Comparison of ENCODE assay signal across 8 mouse cellular contexts in genomic region chr13:109261642-109262220, GRCm38 (mm10).
DNase-seq lines count a peak whose midpoint lies in the region; ATAC-seq lines count a peak whose summit lies in the region.

No protein-coding gene starts in this region.

- no peaks in the 10 kb centered on the region for H3K9me3 ChIP-seq in kidney, embryonic 15.5 days (replicated peaks)
- H3K9me3 ChIP-seq in embryonic facial prominence, embryonic 13.5 days, result no peaks in the 10 kb centered on the region
- no peaks in the 10 kb centered on the region for H3K9me3 ChIP-seq in limb, embryonic 15.5 days
- no peaks in the 10 kb centered on the region for H3K9me3 ChIP-seq in neural tube, embryonic 14.5 days (ENCODE audit: control insufficient read depth, low read length)

- H3K27me3 ChIP-seq in kidney, embryonic 15.5 days, result no peaks in the 10 kb centered on the region
- H3K27me3 ChIP-seq in embryonic facial prominence, embryonic 13.5 days, result no peaks in the 10 kb centered on the region
- H3K27me3 ChIP-seq in limb, embryonic 15.5 days, result no peaks in the 10 kb centered on the region
- H3K27me3 ChIP-seq in neural tube, embryonic 14.5 days (ENCODE audit: control insufficient read depth, insufficient read depth, low read length), result no peaks in the 10 kb centered on the region

- DNase-seq in kidney, postnatal 25 days, result no peak
- no peak for DNase-seq in adrenal gland, postnatal 36 days
- DNase-seq in cerebellum, adult 9-10 months, result no peak

- peaks cover 17% of the 10 kb centered on the region for H3K4me1 ChIP-seq in kidney, embryonic 15.5 days
- H3K4me1 ChIP-seq in embryonic facial prominence, embryonic 13.5 days, result peaks cover 22% of the 10 kb centered on the region
- H3K4me1 ChIP-seq in limb, embryonic 15.5 days, result peaks cover 6% of the 10 kb centered on the region; the same call in 1 of the 2 replicates
- H3K4me1 ChIP-seq in neural tube, embryonic 14.5 days (ENCODE audit: control insufficient read depth, insufficient read depth, low read length), result 0 out of 2 replicates have a peak, but pooled peaks cover 7% of the 10 kb centered on the region

- H3K4me2 ChIP-seq in kidney, embryonic 15.5 days, result peak overlapping the region; percentile 87
- H3K4me2 ChIP-seq in embryonic facial prominence, embryonic 13.5 days, result peak overlapping the region; percentile 81
- H3K4me2 ChIP-seq in limb, embryonic 15.5 days, result no peak overlapping the region; the same call in 1 of the 2 replicates
- peak overlapping the region; percentile 92; the same call in 1 of the 2 replicates for H3K4me2 ChIP-seq in neural tube, embryonic 14.5 days (ENCODE audit: low read depth, low read length)

- ATAC-seq in kidney, embryonic 15.5 days (replicated peaks; ENCODE audit: low FRiP score), result no peak
- ATAC-seq in embryonic facial prominence, embryonic 13.5 days (ENCODE audit: insufficient number of reproducible peaks, insufficient read depth, low FRiP score, low TSS enrichment, low read depth), result no peak
- ATAC-seq in limb, embryonic 15.5 days (ENCODE audit: insufficient number of reproducible peaks, low FRiP score, low TSS enrichment, low read depth), result no peak
- ATAC-seq in neural tube, embryonic 14.5 days (ENCODE audit: low read depth), result no peak
- no peak for ATAC-seq in frontal cortex, adult (ENCODE audit: low TSS enrichment)

- no peak overlapping the region for H3K9ac ChIP-seq in kidney, embryonic 15.5 days
- H3K9ac ChIP-seq in embryonic facial prominence, embryonic 13.5 days, result no peak overlapping the region
- H3K9ac ChIP-seq in limb, embryonic 15.5 days, result no peak overlapping the region
- no peak overlapping the region for H3K9ac ChIP-seq in neural tube, embryonic 14.5 days (replicated peaks; ENCODE audit: low read depth, low read length)

- 46% methylated on average over 5 of the region's 5 CpGs for WGBS in kidney, embryonic 15.5 days
- 16% methylated on average over 5 of the region's 5 CpGs for WGBS in embryonic facial prominence, embryonic 13.5 days
- WGBS in limb, embryonic 15.5 days, result 17% methylated on average over 5 of the region's 5 CpGs
- 26% methylated on average over 5 of the region's 5 CpGs for WGBS in neural tube, embryonic 14.5 days

- 0 out of 2 replicates have a peak overlapping the region, but pooled peaks have one; percentile 63 for H3K27ac ChIP-seq in kidney, embryonic 15.5 days
- H3K27ac ChIP-seq in embryonic facial prominence, embryonic 13.5 days, result no peak overlapping the region
- H3K27ac ChIP-seq in limb, embryonic 15.5 days, result no peak overlapping the region
- no peak overlapping the region for H3K27ac ChIP-seq in neural tube, embryonic 14.5 days (ENCODE audit: low read depth, low read length)

- H3K36me3 ChIP-seq in kidney, embryonic 15.5 days, result no peaks in the 10 kb centered on the region
- H3K36me3 ChIP-seq in embryonic facial prominence, embryonic 13.5 days, result no peaks in the 10 kb centered on the region
- H3K36me3 ChIP-seq in limb, embryonic 15.5 days, result no peaks in the 10 kb centered on the region
- no peaks in the 10 kb centered on the region for H3K36me3 ChIP-seq in neural tube, embryonic 14.5 days (ENCODE audit: control insufficient read depth, insufficient read depth, low read length)

- H3K4me3 ChIP-seq in kidney, embryonic 15.5 days (replicated peaks), result peak overlapping the region; percentile 54
- peak overlapping the region; percentile 58 for H3K4me3 ChIP-seq in embryonic facial prominence, embryonic 13.5 days
- H3K4me3 ChIP-seq in limb, embryonic 15.5 days, result peak overlapping the region; percentile 54; the same call in 1 of the 2 replicates
- H3K4me3 ChIP-seq in neural tube, embryonic 14.5 days (ENCODE audit: low read depth, low read length), result peak overlapping the region; percentile 42; the same call in 1 of the 2 replicates
